Mouse (Mus musculus): ENCODE measurements around the gene Rpl10.

Gene Rpl10

GRCm38 (mm10) chrX:74281732-74282394 is 11.3 kb downstream of the Rpl10 start, which contains the start of the genes Taz and Dnase1l1:
Gene Taz, plus strand, starts transcription at chrX:74281912.
Gene Dnase1l1, minus strand, starts transcription at chrX:74282337.
- peak; percentile 92 for DNase-seq

DNA sequence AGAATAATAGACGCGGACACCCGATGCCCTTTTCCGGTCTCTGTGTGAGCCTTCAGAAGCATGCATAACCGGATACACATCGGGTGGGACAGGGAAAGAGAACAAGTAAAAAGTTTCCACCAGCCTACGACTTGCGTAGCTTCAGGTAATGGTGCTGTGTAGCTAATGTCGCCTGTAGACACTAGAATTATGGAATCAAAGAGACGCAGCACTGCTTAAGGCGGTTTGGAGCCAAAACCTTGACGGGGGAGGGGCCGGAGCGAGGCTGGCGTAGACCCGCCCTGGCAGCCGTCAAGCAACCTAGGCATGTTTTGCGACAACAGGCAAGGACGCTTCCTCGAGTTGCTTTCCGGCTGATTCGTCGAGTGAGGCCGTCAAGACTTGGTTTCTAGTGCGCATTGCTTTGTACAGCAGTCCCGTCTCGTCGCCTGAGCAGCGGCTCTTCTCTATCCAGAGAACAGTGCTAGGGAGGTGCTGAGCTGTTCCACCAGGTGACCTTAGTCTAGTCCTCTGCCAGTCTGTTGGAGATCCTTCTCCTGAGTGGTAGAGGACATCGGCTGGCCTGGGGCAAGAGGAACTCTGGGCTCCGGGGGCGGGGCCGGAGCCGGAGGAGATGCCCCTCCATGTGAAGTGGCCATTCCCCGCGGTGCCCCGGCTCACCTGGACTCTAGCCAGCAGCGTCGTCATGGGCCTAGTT is 11.9 kb downstream of the Rpl10 start:
- peak; percentile 93 for DNase-seq

GRCm38 (mm10) chrX:74283092-74283437 is 12.5 kb downstream of the Rpl10 start:
- no peak for DNase-seq

DNA sequence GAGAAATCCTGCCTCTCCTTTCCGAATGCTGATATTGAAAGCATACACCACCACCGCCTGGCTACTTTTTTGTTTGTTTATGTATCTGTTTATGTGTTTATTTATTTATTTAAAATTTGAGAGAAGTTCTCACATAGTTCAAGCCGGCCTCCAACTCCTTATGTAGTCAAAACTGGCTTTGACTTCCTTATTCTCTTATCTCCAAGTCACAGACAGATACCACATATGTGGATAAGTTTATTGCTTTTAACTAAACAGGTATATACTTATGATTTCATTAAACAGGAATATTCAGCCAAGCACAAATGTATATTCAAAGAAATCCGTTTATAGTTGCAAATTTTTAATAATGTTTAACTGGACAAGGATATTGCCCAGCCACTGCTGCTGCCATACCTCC is 22.8 kb downstream of the Rpl10 start:
- DNase-seq = no peak

GRCm38 (mm10) chrX:74296538-74297448 is 26.2 kb downstream of the Rpl10 start, which contains the start of gene Atp6ap1:
Gene Atp6ap1, plus strand, starts transcription at chrX:74297097.
- peak; percentile 97 for DNase-seq

DNA sequence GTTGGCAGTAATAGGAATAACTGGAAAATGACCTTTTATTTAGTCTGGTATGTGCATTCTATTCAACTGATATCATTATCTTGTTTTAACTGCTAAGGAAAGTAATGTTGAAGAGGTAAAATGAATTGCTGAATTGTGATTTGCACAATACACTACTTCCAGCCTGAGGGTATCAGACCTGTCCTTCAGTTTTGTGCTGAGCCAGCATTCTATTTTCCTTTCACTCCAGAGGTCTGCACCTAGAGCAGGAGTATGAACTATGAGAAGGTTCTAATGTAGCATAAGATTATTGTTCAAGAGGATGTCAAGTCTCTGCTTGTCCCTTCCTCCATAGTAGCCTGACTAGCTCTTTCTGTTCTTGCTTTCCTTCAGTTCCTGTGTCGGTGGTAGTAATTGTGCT is 27.7 kb downstream of the Rpl10 start:
- no peak for DNase-seq

DNA sequence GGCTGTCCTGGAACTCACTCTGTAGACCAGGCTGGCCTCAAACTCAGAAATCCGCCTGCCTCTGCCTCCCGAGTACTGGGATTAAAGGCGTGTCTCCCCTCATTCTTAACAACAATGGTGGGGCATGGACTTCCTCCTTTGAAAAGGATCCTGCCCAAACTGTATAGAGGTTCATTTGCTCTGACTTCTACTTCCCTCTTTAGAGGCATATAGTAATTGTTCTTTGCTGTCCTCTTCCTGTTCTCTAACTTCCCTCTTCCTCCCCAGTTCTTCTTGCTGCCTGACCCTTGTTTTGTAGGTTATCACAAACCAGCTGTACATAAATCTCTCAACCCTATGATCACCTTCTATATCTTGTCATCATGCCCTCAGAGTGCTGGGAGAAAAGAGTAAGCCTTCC is 29.1 kb downstream of the Rpl10 start:
- no peak for DNase-seq

GRCm38 (mm10) chrX:74304867-74305700 is 34.5 kb downstream of the Rpl10 start, which contains the start of gene Gdi1:
Gene Gdi1, plus strand, starts transcription at chrX:74304998.
- peak; percentile 76 for DNase-seq

- peak; percentile 94 for DNase-seq
These were observed 42.2 kb downstream of the Rpl10 start, which contains the start of gene Fam50a for GRCm38 (mm10) chrX:74312540-74313464. Gene Fam50a, plus strand, starts transcription at chrX:74313033.
